Mouse (Mus musculus): ENCODE results near the gene Rab7.

Rab7 gene

DNA sequence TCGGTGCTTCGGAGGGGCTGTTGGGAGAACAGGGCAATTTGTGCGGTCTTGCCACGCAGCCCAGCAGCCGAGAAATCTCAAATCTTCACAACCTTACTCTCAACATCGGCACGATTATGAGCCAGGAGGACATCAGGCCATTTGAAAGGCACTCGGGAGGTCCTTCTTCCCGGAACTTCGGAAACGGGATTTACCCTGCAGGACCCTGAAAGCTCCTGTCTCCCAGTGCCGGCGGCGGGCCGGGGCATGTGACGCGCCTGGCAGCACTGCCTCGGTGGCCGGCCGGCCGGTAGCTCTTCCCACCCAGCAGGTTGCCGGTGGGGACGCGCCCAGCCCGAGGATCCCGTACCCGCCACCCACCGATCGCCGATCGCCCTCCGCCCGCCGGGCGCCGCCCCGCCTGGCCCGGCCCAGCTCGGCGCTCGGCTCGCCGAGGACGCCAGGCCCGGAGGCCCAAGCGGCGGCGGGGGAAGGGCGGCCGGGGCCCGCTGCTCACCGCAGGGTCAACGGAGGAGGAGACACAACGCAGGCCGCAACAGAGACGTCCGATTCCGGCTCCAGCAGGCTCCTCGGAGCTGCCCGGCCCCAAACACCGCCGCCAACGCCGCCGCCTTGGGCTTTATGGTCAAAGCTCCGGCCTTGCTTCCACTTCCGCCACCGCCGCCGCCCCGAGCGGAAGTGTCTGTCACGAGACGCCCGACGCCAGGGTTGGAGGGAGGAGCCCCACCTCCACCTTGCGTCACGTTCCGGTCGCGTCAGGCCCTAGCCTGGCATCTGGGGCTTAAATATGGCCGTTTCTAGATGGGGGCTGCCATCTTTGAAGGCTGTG, at the start of gene Rab7:
Gene Rab7 (minus strand): TSS at position 694 of the 829 bp plus-strand sequence.
- peak; percentile 97 for DNase-seq (ENCODE audit: low spot score)

GRCm38 (mm10) chr6:88088971-88089370, 43.9 kb upstream of the Rab7 start:
- DNase-seq (ENCODE audit: low spot score) = no peak

GRCm38 (mm10) chr6:88084278-88085151, 39.4 kb upstream of the Rab7 start, which contains the start of gene Rpn1:
Gene Rpn1 (plus strand): TSS chr6:88084482.
- peak; percentile 95 for DNase-seq (ENCODE audit: low spot score)

DNA sequence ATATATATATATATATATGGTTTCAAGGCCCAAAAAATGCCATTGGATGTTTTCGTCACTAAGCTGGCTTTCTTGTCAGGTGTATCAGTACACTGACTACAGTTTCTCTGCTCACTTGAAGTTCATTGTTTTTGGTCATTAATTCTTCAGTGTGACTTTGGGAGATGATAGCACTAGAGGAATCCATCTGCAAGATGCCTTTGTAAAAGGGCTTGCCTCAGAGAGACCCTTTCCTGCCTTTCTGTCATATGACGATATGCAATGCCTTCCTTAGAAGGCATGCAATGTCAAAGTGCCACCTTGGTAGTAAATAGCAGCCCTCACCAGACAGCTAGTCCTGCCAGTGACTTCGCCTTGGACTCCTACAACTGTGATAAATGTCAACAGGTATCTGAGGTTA, 38.6 kb upstream of the Rab7 start:
- DNase-seq (ENCODE audit: low spot score) = no peak

DNA sequence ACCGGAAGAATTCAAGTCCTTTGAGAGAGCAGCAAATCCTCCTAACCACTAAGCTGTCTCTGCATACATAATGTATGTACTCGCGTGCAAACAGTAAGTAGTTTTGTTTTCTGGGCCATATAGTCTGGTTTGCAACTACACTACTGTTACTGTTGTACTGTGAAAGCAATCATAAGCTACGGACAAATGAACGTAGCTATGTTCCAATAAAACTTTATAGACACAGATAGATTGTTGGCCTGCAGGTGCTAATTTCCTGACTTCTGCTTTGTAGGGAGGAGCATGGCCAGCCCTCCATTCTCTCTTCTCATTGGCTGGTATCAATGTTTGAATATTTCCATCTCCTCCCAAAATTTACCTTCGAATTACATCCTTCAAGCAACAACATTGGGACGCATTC, 38.0 kb upstream of the Rab7 start:
- DNase-seq (ENCODE audit: low spot score) = no peak

DNA sequence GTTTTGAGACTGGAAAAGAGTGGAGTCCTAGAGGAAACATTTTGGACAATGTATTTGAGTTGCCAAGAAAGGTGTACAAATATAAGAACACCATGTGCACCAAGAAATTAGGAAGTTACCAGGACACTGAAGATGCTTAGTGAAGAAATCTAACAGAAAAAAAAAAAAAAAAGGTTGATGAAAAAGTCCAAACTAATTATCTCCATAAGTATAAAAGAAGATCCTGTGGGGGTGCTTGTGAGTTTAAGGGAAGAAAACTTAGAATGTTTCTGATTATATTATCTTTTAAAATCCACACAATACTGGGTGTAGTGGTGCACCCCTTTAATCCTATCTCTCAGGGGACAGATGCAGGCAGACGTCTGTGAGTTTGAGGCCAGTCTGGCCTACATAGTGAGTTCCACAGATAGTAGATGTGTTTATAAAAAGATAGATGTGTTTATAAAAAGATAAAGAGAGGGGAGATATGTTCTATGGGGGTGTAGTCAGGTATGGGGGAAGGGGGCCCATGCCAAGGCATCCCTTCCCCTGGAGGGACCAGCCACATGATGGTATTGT, 31.0 kb upstream of the Rab7 start:
- no peak for DNase-seq (ENCODE audit: low spot score)

DNA sequence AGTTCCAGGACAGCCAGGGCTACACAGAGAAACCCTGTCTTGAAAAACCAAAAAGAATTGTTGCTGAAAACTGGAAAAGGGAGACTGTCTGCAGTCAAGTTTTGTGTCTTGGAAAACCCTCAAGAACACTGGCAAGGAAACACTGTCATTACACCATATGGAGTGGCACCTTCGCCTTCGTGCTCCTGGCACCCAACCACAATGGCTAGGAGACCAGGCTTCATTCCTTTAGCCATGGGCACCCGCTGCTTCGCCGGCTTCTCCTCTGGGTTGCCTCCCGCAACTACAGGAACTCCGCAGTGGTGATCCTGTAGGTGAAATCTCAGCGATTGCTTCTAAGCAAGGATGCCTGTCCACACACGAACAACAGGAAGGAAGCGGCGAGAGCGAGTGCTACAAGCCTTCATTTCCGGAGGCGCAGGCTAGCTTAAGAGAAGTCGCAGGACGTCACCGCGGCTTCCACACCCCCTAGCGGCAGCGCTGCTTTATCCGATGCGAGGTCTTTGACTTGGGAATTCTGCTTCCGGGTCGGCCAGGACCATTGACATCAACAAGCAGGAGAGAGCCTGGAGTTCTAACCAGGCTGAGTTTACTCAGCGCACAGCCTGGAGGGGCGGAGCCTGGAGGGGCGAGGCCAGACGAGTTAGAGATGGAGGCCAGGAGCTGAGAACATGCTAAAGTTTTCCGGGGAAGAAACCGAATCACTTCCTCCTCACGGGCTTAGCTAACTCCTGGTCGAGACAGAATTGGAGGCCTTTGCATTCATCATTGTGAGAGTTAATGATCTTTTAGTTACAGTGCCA, 29.9 kb upstream of the Rab7 start:
- DNase-seq (ENCODE audit: low spot score) = peak; percentile 98

DNA sequence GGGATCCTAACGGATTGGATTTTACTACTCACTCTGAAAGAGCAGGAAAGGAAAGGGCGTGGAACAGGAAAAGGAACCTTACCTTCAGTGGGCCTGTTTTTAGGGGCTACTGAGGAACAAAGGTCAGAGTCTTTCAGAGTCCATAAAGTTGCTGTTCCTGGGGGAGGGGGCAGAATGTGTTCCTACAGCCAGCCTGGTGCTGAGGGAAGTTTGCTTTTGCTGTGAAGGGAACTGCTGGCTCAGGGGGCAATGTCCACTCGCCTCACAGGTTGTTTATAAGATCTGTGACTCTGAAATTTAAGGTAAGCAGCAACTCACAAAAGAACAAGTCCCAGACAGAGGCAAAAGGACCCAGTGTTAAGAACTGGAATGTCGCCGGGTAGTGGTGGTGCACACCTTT, 26.1 kb upstream of the Rab7 start:
- DNase-seq (ENCODE audit: low spot score) = no peak

GRCm38 (mm10) chr6:88070468-88070867, 25.4 kb upstream of the Rab7 start:
- DNase-seq (ENCODE audit: low spot score) = no peak

- no peak for DNase-seq (ENCODE audit: low spot score)
Observed at GRCm38 (mm10) chr6:88068739-88069138, 23.7 kb upstream of the Rab7 start.

GRCm38 (mm10) chr6:88067722-88068121, 22.7 kb upstream of the Rab7 start:
- DNase-seq (ENCODE audit: low spot score) = no peak

- DNase-seq (ENCODE audit: low spot score) = no peak
Observed at GRCm38 (mm10) chr6:88065968-88066367, 20.9 kb upstream of the Rab7 start.

- no peak for DNase-seq (ENCODE audit: low spot score)
Observed at GRCm38 (mm10) chr6:88065116-88065515, 20.0 kb upstream of the Rab7 start.

- DNase-seq (ENCODE audit: low spot score) = no peak
Observed at GRCm38 (mm10) chr6:88064072-88064642, 19.1 kb upstream of the Rab7 start.

DNA sequence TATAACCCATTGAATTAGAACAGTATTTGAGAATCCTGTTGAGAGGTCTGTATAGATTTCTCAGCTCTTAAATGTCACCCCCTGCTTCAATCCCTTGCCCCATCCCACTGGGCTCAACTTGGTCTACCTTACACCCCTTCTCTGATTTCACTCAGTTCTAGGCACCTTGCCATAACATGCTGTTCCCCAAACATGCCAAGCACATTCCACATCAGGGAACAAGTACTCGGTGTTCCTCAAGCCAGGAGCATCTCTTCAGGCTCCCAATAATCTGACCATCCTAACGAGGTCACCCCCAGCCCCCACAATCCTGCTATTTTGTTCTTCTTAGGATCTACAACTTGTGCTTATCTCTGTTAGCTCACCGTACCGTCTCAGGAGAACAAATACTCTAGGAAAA, 17.3 kb upstream of the Rab7 start:
- no peak for DNase-seq (ENCODE audit: low spot score)

- no peak for DNase-seq (ENCODE audit: low spot score)
Observed at GRCm38 (mm10) chr6:88061406-88061805, 16.3 kb upstream of the Rab7 start.

GRCm38 (mm10) chr6:88060602-88061001, 15.5 kb upstream of the Rab7 start:
- DNase-seq (ENCODE audit: low spot score) = no peak

GRCm38 (mm10) chr6:88059903-88060302, 14.8 kb upstream of the Rab7 start:
- no peak for DNase-seq (ENCODE audit: low spot score)

DNA sequence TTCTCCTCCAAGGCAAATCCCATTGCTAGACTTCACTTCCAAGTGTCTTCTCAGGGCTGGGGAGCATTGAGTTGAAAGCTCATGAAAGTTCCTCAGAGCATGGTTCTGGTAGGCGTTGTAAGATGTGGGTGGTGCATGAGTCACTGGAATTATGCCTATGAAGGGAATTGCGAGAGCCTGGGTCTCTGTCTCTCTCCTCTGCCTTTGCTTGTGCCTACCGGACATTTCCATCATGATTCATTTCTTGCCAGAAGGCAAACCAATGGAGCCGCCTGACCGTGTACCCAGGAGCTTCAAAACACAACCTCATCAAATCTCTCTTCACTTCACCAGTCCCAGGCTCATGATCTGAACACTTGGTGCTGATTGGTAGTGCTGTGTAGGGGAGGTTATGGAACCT, 11.8 kb upstream of the Rab7 start:
- DNase-seq (ENCODE audit: low spot score) = no peak

- DNase-seq (ENCODE audit: low spot score) = no peak
Observed at GRCm38 (mm10) chr6:88055663-88056062, 10.6 kb upstream of the Rab7 start.

GRCm38 (mm10) chr6:88054081-88054835, 9.2 kb upstream of the Rab7 start:
- DNase-seq (ENCODE audit: low spot score) = no peak
